Mouse (Mus musculus) midbrain, embryonic 16.5 days (tissue): ENCODE data around the gene Csnk2a2. TPM values are rescaled to one million over a fixed set of nuclear protein-coding genes. Genes with fewer than 3 reads are reported as not detected.

Experiments
- ATAC-seq: fragments of 200-750 bp; cut with Nextera tagmentation; 2 replicates; pipeline ENCODE4 v1.8.0; 2017; ENCODE audit warnings: moderate TSS enrichment
- H3K27ac ChIP-seq: fragments of 300-500 bp; sonication (generic); 2 replicates; pipeline ENCODE4 v1.5.1; 2014; ENCODE audit warnings: mild to moderate bottlenecking, low read length, mixed read lengths
- H3K27me3 ChIP-seq: fragments of 300-500 bp; sonication (generic); 2 replicates; pipeline ENCODE4 v1.6.1; 2014; ENCODE audit warnings: low read depth, low read length, mixed read lengths; ENCODE audit not compliant: control insufficient read depth, insufficient read depth
- H3K36me3 ChIP-seq: fragments of 300-500 bp; sonication (generic); 2 replicates; pipeline ENCODE4 v1.6.1; 2014; ENCODE audit warnings: mild to moderate bottlenecking, low read length, moderate library complexity, mixed read lengths; ENCODE audit not compliant: control insufficient read depth, insufficient read depth
- H3K4me1 ChIP-seq: fragments of 300-500 bp; sonication (generic); 2 replicates; pipeline ENCODE4 v1.6.1; 2014; ENCODE audit warnings: mild to moderate bottlenecking, low read length, mixed read lengths; ENCODE audit not compliant: control insufficient read depth, insufficient read depth
- H3K4me2 ChIP-seq: fragments of 300-500 bp; sonication (generic); 2 replicates; pipeline ENCODE4 v1.6.1; 2014; ENCODE audit warnings: mild to moderate bottlenecking, low read length, mixed read lengths
- H3K4me3 ChIP-seq: fragments of 300-500 bp; sonication (generic); 2 replicates; pipeline ENCODE4 v1.5.1; 2014; ENCODE audit warnings: low read depth, mild to moderate bottlenecking, low read length, moderate library complexity, mixed read lengths
- H3K9ac ChIP-seq: fragments of 300-500 bp; sonication (generic); 2 replicates; pipeline ENCODE4 v1.6.1; 2014; ENCODE audit warnings: low read depth, low read length, mixed read lengths
- H3K9me3 ChIP-seq: fragments of 300-500 bp; sonication (generic); replicated peaks from 2 replicates; pipeline ENCODE4 v1.6.1; 2014; ENCODE audit warnings: mild to moderate bottlenecking, low read length, mixed read lengths; ENCODE audit not compliant: control insufficient read depth, poor library complexity, severe bottlenecking
- WGBS: fragments of 180-500 bp; shearing (Covaris S2); extraction: QIAGEN DNeasy Blood & Tissue Kit; methylation state at CpG from one replicate; pipeline ENCODE4 v1.1.7; 2014; 5-methylcytosine and 5-hydroxymethylcytosine counted together
- polyA plus RNA-seq: library from polyadenylated mRNA; unstranded; fragments of >200 nt; fragmentation: Nextera tagmentation; extraction: Ambion mirVana; gene quantifications from 2 replicates; pipeline ENCODE4 v1.2.1, GENCODE M21; 2015

Csnk2a2 gene
- polyA plus RNA-seq, 1 experiment from 2014 or later, result 6.8 TPM

DNA sequence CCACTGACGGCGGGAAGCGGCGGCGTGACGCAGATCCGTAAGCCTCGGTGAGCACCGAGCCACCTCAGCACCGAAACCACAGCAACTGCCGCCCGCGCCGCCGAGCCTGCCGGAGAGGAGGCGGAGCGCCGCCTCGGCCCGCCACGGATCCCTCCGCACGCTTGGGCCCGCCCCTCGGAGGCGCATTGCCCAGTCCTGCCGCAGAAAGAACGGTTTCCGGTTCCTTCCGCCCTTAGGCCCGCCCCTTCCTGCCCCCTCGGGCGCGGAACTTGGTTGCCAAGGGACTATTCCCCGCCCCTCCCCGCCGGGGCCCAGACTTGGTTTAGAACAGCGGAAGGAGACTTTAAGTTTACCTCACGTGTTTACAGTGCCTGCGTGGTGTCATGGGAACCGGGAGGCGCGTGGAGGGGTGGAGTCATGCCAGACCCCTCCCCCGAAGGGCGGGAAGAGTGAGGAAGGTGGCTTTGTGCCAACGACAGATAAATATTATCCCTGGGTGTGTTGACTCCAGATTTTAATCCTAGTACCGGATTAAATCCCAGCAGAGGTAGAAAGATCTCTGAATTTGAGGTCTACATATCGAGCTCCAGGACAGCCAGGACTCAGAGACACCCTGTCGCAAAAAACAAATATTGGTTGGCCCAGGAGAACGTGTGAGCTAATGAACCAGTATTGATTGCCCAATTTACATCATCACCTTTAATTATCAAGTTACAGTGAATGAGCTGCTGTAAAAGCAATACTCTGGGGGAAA is 55.0 kb downstream of the Csnk2a2 start, which contains the start of gene Cfap20:
Gene Cfap20 (minus strand): TSS at position 184 of the 754 bp plus-strand sequence.
- under 1% methylated on average over 51 of the region's 51 CpGs for WGBS
- H3K9ac ChIP-seq, result peak within 1 kb of the TSS; percentile 79
- H3K36me3 ChIP-seq, result no peaks in the 10 kb centered on the region
- ATAC-seq, result peak; percentile 95
- H3K4me1 ChIP-seq, result peaks cover 34% of the 10 kb centered on the region
- H3K4me3 ChIP-seq, result peak within 1 kb of the TSS; percentile 69
- H3K27me3 ChIP-seq, result no peaks in the 10 kb centered on the region
- peak within 1 kb of the TSS; percentile 70 for H3K4me2 ChIP-seq
- H3K9me3 ChIP-seq, result no peaks in the 10 kb centered on the region
- peak within 1 kb of the TSS; percentile 88 for H3K27ac ChIP-seq

DNA sequence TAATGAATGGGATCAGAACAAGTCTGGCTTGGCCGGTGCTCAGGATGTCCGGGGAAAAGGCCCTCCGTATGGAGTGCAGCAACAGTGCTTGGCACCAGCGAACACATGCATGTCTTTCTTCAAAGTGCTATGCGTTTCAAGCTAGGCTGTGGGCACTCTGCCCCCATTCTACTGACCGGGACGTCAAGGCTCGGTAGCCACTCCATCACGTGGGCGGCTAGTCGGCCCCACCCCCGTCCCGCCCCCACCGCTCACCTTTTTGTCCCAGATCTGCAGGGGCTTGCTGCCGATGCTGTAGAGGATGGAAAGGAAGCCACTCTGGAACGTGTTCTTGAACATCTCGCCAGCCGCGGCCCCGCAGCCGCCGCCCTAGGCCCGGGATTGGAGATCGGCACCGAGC is 55.6 kb downstream of the Csnk2a2 start:
- H3K9me3 ChIP-seq, result no peaks in the 10 kb centered on the region
- no peaks in the 10 kb centered on the region for H3K36me3 ChIP-seq
- peaks cover 39% of the 10 kb centered on the region for H3K4me1 ChIP-seq
- H3K27me3 ChIP-seq, result no peaks in the 10 kb centered on the region
- peak overlapping the region; percentile 88 for H3K27ac ChIP-seq
- no peak; the same call in none of the 2 replicates for ATAC-seq
- peak overlapping the region; percentile 70 for H3K4me2 ChIP-seq
- under 1% methylated on average over 25 of the region's 25 CpGs for WGBS
- H3K4me3 ChIP-seq, result peak overlapping the region; percentile 69
- H3K9ac ChIP-seq, result peak overlapping the region; percentile 79

- Histone ChIP-seq H3K36me3 (no peaks in the 10 kb centered on the region), H3K9me3 (no peaks in the 10 kb centered on the region), H3K27me3 (no peaks in the 10 kb centered on the region), H3K4me1 (peaks cover 49% of the 10 kb centered on the region), H3K27ac (no peak overlapping the region), H3K4me3 (peak overlapping the region; percentile 69), H3K4me2 (peak overlapping the region; percentile 70), H3K9ac (peak overlapping the region; percentile 79)
- WGBS, result 58% methylated on average over 4 of the region's 4 CpGs
- no peak for ATAC-seq
Measured at GRCm38 (mm10) chr8:95433124-95433523, 56.7 kb downstream of the Csnk2a2 start.

DNA sequence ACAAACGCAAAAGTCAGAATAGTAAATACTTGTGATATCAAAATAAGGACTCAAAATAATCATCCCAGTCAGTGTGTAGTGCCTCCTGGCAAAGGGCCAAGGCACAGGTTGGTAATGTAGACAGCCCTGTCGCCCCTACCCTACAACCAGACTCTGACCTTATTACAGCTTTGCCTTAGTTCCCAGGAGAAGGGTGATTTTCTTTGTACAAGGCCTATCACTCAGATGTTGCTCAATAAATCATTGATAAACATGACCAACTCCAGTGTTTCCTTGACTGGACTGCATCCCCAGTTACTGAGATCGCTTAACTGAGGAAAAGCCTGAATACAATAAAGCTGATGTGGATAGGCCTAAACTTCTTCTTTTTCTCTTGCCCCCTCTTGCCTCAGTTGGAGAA is 57.4 kb downstream of the Csnk2a2 start:
- Histone ChIP-seq H3K36me3 (no peaks in the 10 kb centered on the region), H3K4me1 (peaks cover 56% of the 10 kb centered on the region), H3K9me3 (no peaks in the 10 kb centered on the region), H3K4me3 (no peak overlapping the region; the same call in 1 of the 2 replicates), H3K9ac (0 out of 2 replicates have a peak overlapping the region, but pooled peaks have one; percentile 22), H3K27ac (no peak overlapping the region), H3K27me3 (no peaks in the 10 kb centered on the region), H3K4me2 (peak overlapping the region; percentile 70; the same call in 1 of the 2 replicates)
- 71% methylated on average over 3 of the region's 3 CpGs for WGBS
- no peak for ATAC-seq

DNA sequence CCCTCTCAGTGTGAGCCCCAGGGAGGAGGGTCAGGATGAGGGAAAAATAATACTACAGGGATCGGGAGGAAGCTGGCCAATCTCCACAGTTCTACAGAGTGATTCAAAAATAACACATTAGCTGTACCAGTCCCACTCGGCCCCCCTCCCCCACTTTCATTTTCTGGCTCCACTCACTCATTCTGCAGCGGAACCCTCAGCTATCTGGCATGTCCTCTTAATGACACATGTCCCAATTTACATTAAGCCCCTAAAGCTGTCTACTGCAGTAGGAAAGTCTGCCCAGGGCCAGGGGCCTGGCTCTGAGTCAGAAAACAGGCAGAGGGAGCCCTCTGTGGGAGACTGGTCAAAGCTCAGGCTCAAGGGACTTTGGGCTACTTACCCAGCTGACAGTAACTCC is 59.9 kb downstream of the Csnk2a2 start:
- no peaks in the 10 kb centered on the region for H3K9me3 ChIP-seq
- H3K27me3 ChIP-seq, result no peaks in the 10 kb centered on the region
- ATAC-seq, result peak; percentile 26; the same call in 1 of the 2 replicates
- no peak overlapping the region for H3K4me3 ChIP-seq
- H3K27ac ChIP-seq, result peak overlapping the region; percentile 6
- no peak overlapping the region for H3K9ac ChIP-seq
- no peaks in the 10 kb centered on the region for H3K36me3 ChIP-seq
- peak overlapping the region; percentile 43 for H3K4me2 ChIP-seq
- 2% methylated on average over 3 of the region's 3 CpGs for WGBS
- peaks cover 63% of the 10 kb centered on the region for H3K4me1 ChIP-seq

- peak overlapping the region; percentile 80 for H3K27ac ChIP-seq
- H3K4me3 ChIP-seq, result no peak overlapping the region
- ATAC-seq, result 0 out of 2 replicates have a peak, but pooled peaks have one; percentile 5
- no peaks in the 10 kb centered on the region for H3K36me3 ChIP-seq
- 31% methylated on average over 12 of the region's 12 CpGs for WGBS
- no peaks in the 10 kb centered on the region for H3K9me3 ChIP-seq
- 0 out of 2 replicates have a peak overlapping the region, but pooled peaks have one; percentile 30 for H3K9ac ChIP-seq
- H3K27me3 ChIP-seq, result no peaks in the 10 kb centered on the region
- H3K4me2 ChIP-seq, result peak overlapping the region; percentile 29
- H3K4me1 ChIP-seq, result peaks cover 54% of the 10 kb centered on the region
Measured at GRCm38 (mm10) chr8:95427594-95428535, 62.0 kb downstream of the Csnk2a2 start.

DNA sequence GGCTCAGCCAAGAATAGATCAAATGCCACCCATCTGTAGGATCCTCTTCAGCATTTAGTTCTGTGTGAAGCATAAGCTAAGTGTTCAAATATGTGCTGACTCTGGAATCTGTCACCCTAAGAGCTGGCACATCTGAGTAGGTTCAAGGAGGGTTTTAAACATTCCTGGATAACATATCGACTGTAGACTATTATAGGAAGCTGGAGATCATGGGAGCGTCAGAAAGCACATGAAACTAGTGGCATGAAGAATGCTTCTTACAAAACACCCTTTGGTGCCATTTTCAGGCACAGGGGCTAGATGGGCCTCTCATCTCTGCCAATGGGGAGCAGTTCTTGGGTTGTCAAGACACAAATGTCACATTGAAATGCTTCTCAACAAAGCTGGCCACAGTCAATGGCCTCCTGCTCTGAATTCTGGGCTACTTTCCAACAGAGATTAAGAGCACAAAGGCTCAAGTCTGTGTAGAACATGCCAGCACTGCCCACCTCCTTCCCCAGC is 63.0 kb downstream of the Csnk2a2 start:
- H3K9ac ChIP-seq, result no peak overlapping the region
- no peak overlapping the region for H3K4me2 ChIP-seq
- H3K27me3 ChIP-seq, result no peaks in the 10 kb centered on the region
- H3K36me3 ChIP-seq, result peaks cover 1% of the 10 kb centered on the region
- peak overlapping the region; percentile 80 for H3K27ac ChIP-seq
- ATAC-seq, result peak; percentile 68
- H3K4me1 ChIP-seq, result peaks cover 44% of the 10 kb centered on the region
- no peak overlapping the region for H3K4me3 ChIP-seq
- 30% methylated on average over 2 of the region's 2 CpGs for WGBS
- H3K9me3 ChIP-seq, result no peaks in the 10 kb centered on the region

DNA sequence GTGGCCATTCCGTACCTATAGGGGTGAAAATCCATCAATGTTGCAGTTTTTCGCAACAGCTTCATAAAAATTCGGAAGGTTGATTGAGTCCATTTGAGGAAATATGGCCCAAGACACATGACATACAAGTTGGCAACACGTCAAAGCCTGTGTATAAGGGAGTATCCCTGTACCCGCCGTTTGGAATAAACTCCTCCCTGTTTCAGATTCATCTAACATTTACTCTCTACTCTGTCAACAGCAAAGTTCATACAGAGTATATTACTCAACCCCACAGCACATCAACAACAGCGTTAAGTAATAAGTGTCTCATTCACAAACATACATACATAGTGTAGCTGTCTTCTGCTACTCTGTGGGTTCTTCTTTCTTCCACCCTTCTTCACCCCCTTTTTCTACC is 65.2 kb downstream of the Csnk2a2 start:
- no peaks in the 10 kb centered on the region for H3K27me3 ChIP-seq
- no peak overlapping the region for H3K27ac ChIP-seq
- no peak overlapping the region for H3K4me2 ChIP-seq
- H3K36me3 ChIP-seq, result peaks cover 6% of the 10 kb centered on the region
- ATAC-seq, result no peak
- H3K9ac ChIP-seq, result no peak overlapping the region
- no peak overlapping the region for H3K4me3 ChIP-seq
- WGBS, result 94% methylated on average over 7 of the region's 7 CpGs
- peaks cover 29% of the 10 kb centered on the region for H3K4me1 ChIP-seq
- H3K9me3 ChIP-seq, result no peaks in the 10 kb centered on the region
